Mouse (Mus musculus) monocyte, adult 5-6 weeks (primary cell): ENCODE measurements around the gene Thsd7a. TPM values are rescaled to one million over a fixed set of nuclear protein-coding genes. Genes with fewer than 3 reads are reported as not detected.

Experiments
- ATAC-seq: fragments of 153-309, 156-312 bp; replicated peaks from 2 replicates; pipeline ENCODE4 v1.8.0; 2017; ENCODE audit warnings: mild to moderate bottlenecking; ENCODE audit not compliant: low TSS enrichment, insufficient number of reproducible peaks, severe bottlenecking, poor library complexity, low FRiP score
- total RNA-seq: library from RNA; stranded (forward); fragments of 200-1000, 200-491, 200-594 nt; gene quantifications from 3 replicates; pipeline ENCODE4 v1.2.3, GENCODE M21; 2017

Gene Thsd7a
- under 0.01 TPM in 1 of 3 replicates, not detected in the others for total RNA-seq

DNA sequence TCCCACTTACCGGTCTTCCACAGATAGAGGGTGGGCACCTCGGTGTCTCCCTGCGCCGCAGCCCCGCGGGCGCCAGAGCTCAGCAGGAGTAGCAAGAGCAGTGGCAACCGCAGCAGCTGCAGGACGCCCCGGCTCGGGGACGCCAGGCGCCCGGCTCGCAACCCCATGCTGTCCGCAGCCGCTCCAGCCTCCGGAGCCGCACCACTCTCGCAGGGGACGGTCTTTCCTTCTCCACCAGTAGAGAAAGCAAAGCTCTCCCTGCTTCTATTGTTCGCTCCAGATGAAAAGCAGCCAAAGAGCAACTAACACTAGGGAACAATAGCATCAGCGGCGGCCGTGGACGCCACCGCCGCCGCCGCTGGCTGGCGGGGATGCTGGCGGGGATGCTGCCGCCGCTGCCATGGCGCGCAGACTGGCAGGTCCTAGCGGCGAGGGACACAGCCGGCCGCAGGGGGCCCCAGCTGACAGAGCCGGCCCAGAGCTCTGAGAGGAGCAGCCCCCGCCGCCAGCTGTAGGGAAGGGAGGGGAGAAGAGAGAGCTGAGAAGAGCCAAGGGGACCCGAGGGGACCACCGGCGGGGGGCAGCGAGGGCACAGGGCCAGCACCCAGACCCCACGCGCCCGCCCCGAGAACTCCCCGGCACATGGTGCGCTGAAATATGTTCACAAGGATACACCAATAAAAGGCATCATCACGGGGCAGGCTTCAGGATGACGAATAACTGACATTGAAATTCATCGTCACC is at the start of gene Thsd7a:
Gene Thsd7a, minus strand, starts transcription at position 624 of the 744 bp plus-strand sequence.
- no peak for ATAC-seq

DNA sequence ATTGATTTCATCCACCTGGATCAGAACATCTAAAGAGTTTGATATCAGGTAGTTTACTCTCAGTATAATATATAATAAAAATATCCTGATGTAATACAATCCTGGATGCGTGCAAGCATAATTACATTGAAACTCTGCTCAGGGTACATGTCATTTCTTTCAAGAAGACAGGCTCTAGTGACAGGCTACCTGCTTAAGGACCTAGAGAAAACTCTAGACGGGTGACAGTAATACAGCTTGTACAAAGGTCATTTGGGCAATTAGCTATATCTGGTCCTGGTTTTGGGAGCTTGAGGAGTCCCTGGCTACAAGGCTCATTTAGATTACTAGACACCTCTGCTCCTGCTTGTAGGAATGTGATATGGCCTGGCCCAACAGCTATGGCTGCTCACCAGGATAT is 37.9 kb upstream of the Thsd7a start:
- no peak for ATAC-seq

- ATAC-seq: no peak
These were observed 37.3 kb upstream of the Thsd7a start for GRCm38 (mm10) chr6:12786378-12786982.

- no peak for ATAC-seq
These were observed 35.9 kb upstream of the Thsd7a start for GRCm38 (mm10) chr6:12784918-12785618.

GRCm38 (mm10) chr6:12772799-12773198 is 23.6 kb upstream of the Thsd7a start:
- ATAC-seq: no peak

GRCm38 (mm10) chr6:12765191-12765590 is 16.0 kb upstream of the Thsd7a start:
- ATAC-seq: no peak

GRCm38 (mm10) chr6:12764606-12765005 is 15.4 kb upstream of the Thsd7a start:
- ATAC-seq: no peak

- ATAC-seq: no peak
These were observed 14.6 kb upstream of the Thsd7a start for GRCm38 (mm10) chr6:12763816-12764215.

DNA sequence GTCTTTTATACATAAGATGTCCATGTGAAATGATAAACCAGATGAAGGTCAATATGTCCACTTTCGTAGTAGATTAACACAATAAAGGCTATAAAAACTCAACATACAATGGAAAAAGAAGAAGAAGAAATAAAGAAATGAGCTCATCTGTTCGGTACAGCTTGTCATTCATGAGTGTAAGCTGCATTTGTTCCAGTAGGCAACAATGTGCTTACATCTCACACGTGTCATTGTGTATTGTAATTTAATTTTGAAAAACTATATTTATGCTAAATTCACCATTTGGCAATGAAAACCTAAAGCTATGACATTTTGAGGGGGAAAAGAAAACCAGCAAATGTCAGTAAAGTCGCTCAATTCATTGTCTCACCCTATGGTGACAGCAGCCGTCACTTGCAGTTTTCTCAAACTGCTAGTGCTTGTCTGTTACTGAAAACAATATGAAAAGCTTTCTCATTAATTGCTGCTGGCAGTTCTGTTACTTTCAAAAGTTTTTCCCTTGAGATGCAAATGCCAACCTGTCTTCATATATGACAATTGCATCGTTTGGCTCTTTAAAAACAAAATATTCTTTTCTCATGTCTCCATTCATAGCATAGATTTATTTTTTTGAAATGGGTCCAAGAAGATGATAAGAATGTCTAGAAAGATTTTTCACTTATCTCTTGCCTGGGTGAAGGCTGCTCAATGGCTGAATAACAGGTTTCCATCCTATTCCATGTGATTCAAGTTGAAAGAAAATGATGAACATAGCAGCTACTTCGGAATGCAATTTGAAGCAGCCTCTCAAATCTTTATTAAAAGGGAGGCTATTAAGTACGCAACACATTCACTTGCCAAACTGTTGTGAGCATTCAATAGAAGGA is 10.4 kb upstream of the Thsd7a start:
- ATAC-seq: no peak

DNA sequence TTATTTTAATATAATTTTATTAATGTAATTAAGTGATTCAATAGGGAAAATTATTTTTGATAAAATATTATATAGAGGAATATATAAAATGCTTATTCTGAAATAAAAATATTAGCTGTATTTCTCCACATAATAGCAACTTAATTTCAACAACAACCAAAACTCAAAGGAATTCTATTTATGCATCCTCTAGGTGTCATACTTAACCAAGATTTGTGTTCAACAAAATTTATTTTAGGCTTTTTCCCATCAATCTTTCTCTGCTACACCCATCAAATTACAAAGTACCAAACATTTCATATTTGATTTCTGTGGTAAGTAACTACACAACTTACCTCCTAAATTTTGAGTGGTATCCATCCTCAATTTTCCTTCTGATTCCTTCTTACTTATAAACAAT is 3.1 kb upstream of the Thsd7a start:
- no peak for ATAC-seq

- no peak for ATAC-seq
These were observed 1.2 kb upstream of the Thsd7a start for GRCm38 (mm10) chr6:12750441-12750840.

DNA sequence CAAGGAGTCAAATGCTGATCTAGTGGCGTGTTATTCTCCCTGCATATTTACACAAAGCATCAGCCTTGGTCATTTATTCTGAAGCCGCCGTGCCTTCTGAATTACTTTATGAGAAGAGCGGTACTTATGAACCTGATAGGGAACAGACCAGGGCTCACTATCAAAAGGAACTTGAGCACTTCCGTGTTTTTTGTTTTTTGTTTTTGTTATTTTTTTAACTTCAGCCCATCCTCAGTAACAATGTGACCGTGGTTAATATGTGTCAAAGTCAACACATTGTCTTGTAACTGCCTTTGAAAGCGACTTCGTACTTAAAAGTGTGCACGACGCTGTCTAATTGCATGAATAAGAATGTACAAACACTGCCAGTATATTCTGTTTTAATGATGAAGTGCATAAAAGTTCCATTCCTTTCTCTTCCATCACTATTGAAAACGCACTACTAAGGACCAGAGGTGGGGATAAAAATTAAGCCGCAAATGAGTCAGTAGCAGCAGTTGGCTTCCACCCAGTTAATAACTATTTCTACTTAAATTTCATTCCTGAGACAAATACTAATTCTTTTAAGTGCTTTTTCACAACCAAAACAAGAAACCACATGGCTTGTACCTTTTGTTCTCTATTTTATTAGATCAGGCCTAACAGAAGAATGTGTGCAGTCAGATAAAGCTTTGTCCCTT is 461 bp upstream of the Thsd7a start:
- no peak for ATAC-seq

DNA sequence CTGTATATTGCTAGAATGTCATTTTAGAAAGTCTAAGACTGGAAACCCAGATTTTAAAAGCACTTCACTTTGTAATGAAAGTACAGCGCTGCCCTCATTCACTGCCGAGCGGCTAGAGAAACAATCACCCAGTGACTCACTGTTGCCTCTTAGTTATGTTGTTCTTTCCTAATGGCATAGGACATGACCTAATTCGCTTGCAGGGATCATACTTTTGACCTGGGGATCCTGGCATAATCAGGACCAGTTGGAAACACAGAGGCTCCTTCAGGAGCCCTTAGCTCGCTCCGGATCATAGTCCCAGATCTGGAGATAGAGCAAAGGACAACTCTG is 790 bp downstream of the Thsd7a start:
- ATAC-seq: no peak

GRCm38 (mm10) chr6:12747856-12748450 is 1.3 kb downstream of the Thsd7a start:
- no peak for ATAC-seq

DNA sequence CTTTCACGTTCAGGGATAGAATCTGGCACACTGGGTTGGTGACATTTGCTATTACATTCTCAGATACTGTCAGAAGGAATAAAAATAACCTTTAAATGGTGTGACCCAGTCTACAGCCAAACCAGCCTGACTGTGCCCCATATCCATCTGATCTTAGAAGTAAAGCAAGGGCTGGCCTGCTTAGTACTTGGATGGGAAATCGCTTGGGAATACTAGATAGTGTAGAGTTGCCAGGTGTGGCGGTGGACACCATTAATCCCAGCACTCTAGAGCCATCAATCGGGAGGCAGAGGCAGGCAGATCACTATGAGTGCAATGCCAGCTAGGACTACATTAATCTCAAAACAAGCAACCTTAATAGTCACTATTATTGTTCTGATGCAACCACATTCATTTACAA is 6.4 kb downstream of the Thsd7a start:
- no peak for ATAC-seq

DNA sequence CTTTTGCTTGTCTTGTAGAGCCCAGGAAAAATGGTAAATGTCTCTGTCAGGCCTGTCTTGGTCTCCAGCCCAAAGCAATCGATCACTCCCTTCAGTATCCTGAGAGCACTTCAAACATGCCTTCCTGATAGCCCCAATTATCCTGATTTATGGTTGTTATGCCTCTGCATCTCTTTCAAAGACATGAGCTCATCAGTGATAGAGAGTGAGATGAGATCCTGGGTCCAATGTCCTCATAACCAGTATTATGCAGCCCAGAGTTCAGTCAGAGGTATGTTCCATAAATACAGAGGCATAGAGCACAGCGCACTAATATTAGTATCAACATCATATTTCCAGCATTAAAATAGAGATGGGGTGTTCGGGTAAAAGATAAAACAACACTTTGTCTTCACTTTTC is 15.3 kb downstream of the Thsd7a start:
- ATAC-seq: no peak

GRCm38 (mm10) chr6:12716071-12716470 is 33.1 kb downstream of the Thsd7a start:
- ATAC-seq: no peak

- no peak for ATAC-seq
These were observed 36.6 kb downstream of the Thsd7a start for GRCm38 (mm10) chr6:12712581-12712980.
